Mouse (Mus musculus) forebrain, postnatal 0 days (tissue): Measurements from ENCODE around the gene Irf5. TPM values are rescaled to one million over a fixed set of nuclear protein-coding genes. Genes with fewer than 3 reads are reported as not detected.
"Not testable (repeated sequence)": the region's sequence is repeated elsewhere in the genome, so short reads cannot be mapped to it uniquely, and the experiment has no call there.

Experiments
- ATAC-seq: fragments of 200-750 bp; cut with Nextera tagmentation; 2 replicates; pipeline ENCODE4 v1.8.0; 2017; ENCODE audit warnings: mild to moderate bottlenecking, moderate library complexity
- DNase-seq: peaks from one replicate; pipeline ENCODE4 v3.0.0-alpha.2; 2015
- H3K27ac ChIP-seq: fragments of 300-500 bp; sonication (generic); 2 replicates; pipeline ENCODE4 v1.5.1; 2014; ENCODE audit warnings: low read depth, mild to moderate bottlenecking, antibody characterized with exemption, low read length, moderate library complexity, mixed read lengths
- H3K27me3 ChIP-seq: fragments of 300-500 bp; sonication (generic); 2 replicates; pipeline ENCODE4 v1.6.1; 2014; ENCODE audit warnings: mild to moderate bottlenecking, low read length, mixed read lengths; ENCODE audit not compliant: insufficient read depth
- H3K36me3 ChIP-seq: fragments of 300-500 bp; sonication (generic); 2 replicates; pipeline ENCODE4 v1.6.1; 2014; ENCODE audit warnings: mild to moderate bottlenecking, moderate library complexity; ENCODE audit not compliant: insufficient read depth
- H3K4me1 ChIP-seq: fragments of 300-500 bp; sonication (generic); 2 replicates; pipeline ENCODE4 v1.6.1; 2014; ENCODE audit warnings: antibody characterized with exemption; ENCODE audit not compliant: insufficient read depth
- H3K4me2 ChIP-seq: fragments of 300-500 bp; sonication (generic); 2 replicates; pipeline ENCODE4 v1.6.1; 2014; ENCODE audit warnings: low read depth, mild to moderate bottlenecking, moderate library complexity
- H3K4me3 ChIP-seq: fragments of 300-500 bp; sonication (generic); 2 replicates; pipeline ENCODE4 v1.5.1; 2014; ENCODE audit warnings: low read depth, low read length, mixed read lengths
- H3K9ac ChIP-seq: fragments of 300-500 bp; sonication (generic); 2 replicates; pipeline ENCODE4 v1.6.1; 2014; ENCODE audit warnings: mild to moderate bottlenecking
- H3K9me3 ChIP-seq: fragments of 300-500 bp; sonication (generic); 2 replicates; pipeline ENCODE4 v1.6.1; 2016; ENCODE audit warnings: low read length
- CTCF ChIP-seq: sonication (generic); IDR thresholded peaks from 2 replicates; pipeline ENCODE4 v1.5.1; 2016; ENCODE audit warnings: antibody characterized with exemption, control low read depth, low read depth
- WGBS: fragments of 180-500 bp; shearing (Covaris S2); extraction: QIAGEN DNeasy Blood & Tissue Kit; methylation state at CpG from one replicate; pipeline ENCODE4 v1.1.7; 2014; 5-methylcytosine and 5-hydroxymethylcytosine counted together
- polyA plus RNA-seq: library from polyadenylated mRNA; unstranded; fragments of >200 nt; fragmentation: Nextera tagmentation; extraction: Ambion mirVana; gene quantifications from 2 replicates; pipeline ENCODE4 v1.2.1, GENCODE M21; 2015
- total RNA-seq: library from RNA; depleted of rRNA; stranded (reverse); fragments of >200 nt; gene quantifications from 2 replicates; pipeline ENCODE4 v1.2.3, GENCODE M21; 2014; rRNA removed

Gene Irf5
- total and polyA plus RNA-seq, 2 experiments from 2014 or later: 1.9 to 3.9 TPM

DNA sequence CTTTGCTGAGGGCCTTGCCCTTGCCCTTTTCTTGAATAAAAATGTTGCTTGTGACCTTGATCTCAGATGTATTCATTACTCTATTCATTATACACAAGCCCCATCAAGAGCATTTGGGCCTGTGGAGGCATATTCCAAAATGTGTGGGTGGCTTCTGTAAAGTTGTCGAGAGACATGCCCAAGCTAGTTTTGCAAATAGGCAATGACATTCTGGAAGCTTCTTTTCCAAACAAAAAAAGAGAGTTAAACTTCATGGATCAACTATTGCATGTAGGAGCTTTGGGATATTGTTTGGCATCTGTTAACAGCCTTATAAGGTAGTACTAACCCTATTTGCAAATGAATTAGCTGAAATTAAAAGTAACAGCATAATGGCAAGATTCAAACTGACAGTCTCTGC, 21.7 kb downstream of the Irf5 start:
- H3K36me3 ChIP-seq: peaks cover 55% of the 10 kb centered on the region
- H3K4me3 ChIP-seq: no peak overlapping the region
- no peak overlapping the region for H3K27ac ChIP-seq
- no peak overlapping the region for H3K4me2 ChIP-seq
- no peak for TF ChIP-seq CTCF
- WGBS: 95% methylated on average over 1 of the region's 1 CpGs
- H3K4me1 ChIP-seq: no peaks in the 10 kb centered on the region
- ATAC-seq (no peak), DNase-seq (no peak)
- no peak overlapping the region for H3K9ac ChIP-seq
- no peaks in the 10 kb centered on the region for H3K9me3 ChIP-seq
- H3K27me3 ChIP-seq: no peaks in the 10 kb centered on the region

DNA sequence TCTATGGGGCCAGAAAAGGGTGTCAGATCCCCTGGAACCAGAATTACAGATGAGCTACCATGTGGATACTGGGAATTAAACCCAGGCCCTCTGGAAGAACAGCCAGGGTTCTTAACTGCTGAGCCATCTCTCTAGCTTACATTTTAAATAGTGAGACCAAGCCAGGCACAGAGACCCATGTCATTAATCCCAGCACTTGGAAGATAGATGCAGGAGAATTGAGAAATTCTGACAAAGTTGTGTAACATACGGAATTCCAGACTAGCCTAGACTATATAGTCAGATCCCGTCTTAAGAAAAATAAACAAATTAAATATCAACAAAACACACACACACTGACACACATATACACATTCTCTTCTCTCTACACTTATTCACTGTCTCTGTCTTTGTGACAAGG, 26.1 kb downstream of the Irf5 start:
- ATAC-seq (no peak), DNase-seq (no peak)
- no peaks in the 10 kb centered on the region for H3K4me1 ChIP-seq
- H3K4me3 ChIP-seq: no peak overlapping the region
- H3K27ac ChIP-seq: no peak overlapping the region
- H3K36me3 ChIP-seq: peaks cover 57% of the 10 kb centered on the region
- no peak overlapping the region for H3K4me2 ChIP-seq
- TF ChIP-seq CTCF: no peak
- no peaks in the 10 kb centered on the region for H3K27me3 ChIP-seq
- H3K9me3 ChIP-seq: no peaks in the 10 kb centered on the region
- no peak overlapping the region for H3K9ac ChIP-seq
- 96% methylated on average over 2 of the region's 2 CpGs for WGBS

DNA sequence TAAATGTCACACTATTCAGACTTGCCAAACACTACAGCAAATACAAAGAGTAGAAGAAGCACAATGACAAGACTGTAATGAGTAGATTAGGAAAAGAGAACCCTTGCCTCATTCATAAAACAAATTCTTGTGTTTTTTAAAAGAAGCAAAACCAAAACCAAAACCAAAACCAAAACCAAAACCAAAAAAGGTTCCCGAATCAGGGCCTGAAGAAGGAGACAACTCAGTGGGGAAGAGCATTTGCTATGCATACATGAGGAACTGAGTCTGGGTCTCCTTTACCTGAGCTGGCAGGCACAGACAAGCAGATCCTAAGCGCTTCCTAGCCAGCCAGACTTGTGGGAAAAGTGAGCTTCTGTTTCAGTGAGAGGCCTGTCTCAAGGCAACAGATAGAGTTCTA, 30.7 kb downstream of the Irf5 start:
- Histone ChIP-seq H3K27me3 (no peaks in the 10 kb centered on the region), H3K4me3 (no peak overlapping the region), H3K4me1 (no peaks in the 10 kb centered on the region), H3K9ac (no peak overlapping the region), H3K9me3 (no peaks in the 10 kb centered on the region), H3K27ac (no peak overlapping the region), H3K4me2 (no peak overlapping the region), H3K36me3 (peaks cover 62% of the 10 kb centered on the region)
- TF ChIP-seq CTCF: no peak
- DNase-seq (no peak), ATAC-seq (no peak)
- 93% methylated on average over 2 of the region's 2 CpGs for WGBS

DNA sequence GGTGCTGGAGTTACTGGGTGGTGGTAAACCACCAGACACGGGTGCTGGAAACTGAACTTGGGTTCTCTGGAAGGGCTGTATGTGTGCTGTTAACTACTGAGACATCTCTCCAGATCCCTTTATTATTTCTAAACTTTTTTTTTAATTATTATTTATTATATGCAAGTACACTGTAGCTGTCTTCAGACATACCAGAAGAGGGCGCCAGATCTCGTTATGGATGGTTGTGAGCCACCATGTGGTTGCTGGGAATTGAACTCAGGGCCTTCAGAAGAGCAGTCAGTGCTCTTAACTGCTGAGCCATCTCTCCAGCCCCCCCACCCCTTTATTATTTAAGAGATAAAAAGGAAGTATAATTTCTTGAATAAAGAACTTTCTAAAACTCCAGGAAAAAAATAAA, 50.0 kb downstream of the Irf5 start:
- not testable (repeated sequence) for H3K4me3 ChIP-seq, H3K4me1 ChIP-seq, H3K27me3 ChIP-seq, DNase-seq, ATAC-seq, H3K9me3 ChIP-seq, H3K4me2 ChIP-seq, H3K27ac ChIP-seq, H3K9ac ChIP-seq
- H3K36me3 ChIP-seq: peaks cover 70% of the 10 kb centered on the region
- WGBS: 95% methylated on average over 3 of the region's 3 CpGs

DNA sequence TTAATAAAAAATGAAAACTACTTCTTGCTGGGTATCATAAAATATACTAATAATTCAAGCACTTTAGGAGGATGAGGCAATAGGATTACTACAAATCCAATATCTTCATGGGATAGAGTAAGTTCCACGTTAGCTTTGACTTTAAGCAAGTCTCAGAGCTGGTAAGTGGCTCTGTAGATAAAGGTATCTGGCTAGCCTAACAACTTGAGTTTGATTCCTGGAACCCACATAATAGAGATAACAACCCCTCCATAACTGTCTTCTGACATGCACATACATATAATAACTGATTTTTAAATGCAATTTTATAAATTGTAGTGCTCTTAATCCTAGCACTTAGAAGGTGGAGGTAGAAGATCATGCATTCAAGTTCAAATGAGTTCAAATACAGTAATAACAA, 54.3 kb downstream of the Irf5 start:
- Histone ChIP-seq H3K9me3 (no peaks in the 10 kb centered on the region), H3K27ac (no peak overlapping the region), H3K36me3 (peaks cover 65% of the 10 kb centered on the region), H3K27me3 (no peaks in the 10 kb centered on the region), H3K9ac (no peak overlapping the region), H3K4me1 (no peaks in the 10 kb centered on the region), H3K4me3 (no peak overlapping the region), H3K4me2 (no peak overlapping the region)
- WGBS: 98% methylated on average over 1 of the region's 1 CpGs
- ATAC-seq (no peak), DNase-seq (no peak)
- TF ChIP-seq CTCF: no peak

DNA sequence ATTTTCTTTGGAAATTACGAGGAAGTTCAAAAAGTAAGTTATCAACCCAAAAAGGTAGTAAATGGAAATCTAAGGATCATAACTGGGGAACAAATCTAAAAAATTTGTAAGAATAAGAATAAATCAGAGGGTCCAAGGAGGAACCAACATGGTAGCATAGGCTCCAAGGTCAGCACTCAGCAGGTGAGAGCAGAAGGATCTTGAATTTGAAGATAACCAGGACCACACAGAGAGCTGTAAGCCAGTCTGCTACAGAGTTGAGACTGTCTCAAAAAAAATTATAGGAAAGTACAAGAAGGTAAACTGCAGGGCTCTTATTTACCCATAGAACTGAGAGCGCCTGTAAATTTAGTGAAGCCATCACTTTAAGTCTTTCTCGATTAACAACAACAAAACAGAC, 54.8 kb downstream of the Irf5 start:
- peaks cover 69% of the 10 kb centered on the region for H3K36me3 ChIP-seq
- 97% methylated on average over 3 of the region's 3 CpGs for WGBS

More for the DNA sequence above, 54.8 kb downstream of the Irf5 start:
- Histone ChIP-seq H3K4me1 (no peaks in the 10 kb centered on the region), H3K27ac (no peak overlapping the region), H3K9me3 (no peaks in the 10 kb centered on the region), H3K9ac (no peak overlapping the region), H3K4me3 (no peak overlapping the region), H3K27me3 (no peaks in the 10 kb centered on the region), H3K4me2 (no peak overlapping the region)
- ATAC-seq (no peak), DNase-seq (no peak)
- no peak for TF ChIP-seq CTCF

Other genes starting within 250 kb of the Irf5 start
- 0.62 TPM in 1 of 2 replicates, not detected in the other for gene Fam71f2, start 247.0 kb upstream of the Irf5 start, total RNA-seq
- gene Fam71f2, start 247.0 kb upstream of the Irf5 start, polyA plus RNA-seq: 0.64 and 0.79 TPM in 2 replicates
- not detected in 2 replicates for gene Fam71f1, start 207.5 kb upstream of the Irf5 start, total RNA-seq
- gene Fam71f1, start 207.5 kb upstream of the Irf5 start, polyA plus RNA-seq: not detected in 2 replicates
- 132 and 159 TPM in 2 replicates for gene Calu, start 178.6 kb upstream of the Irf5 start, total RNA-seq
- gene Calu, start 178.6 kb upstream of the Irf5 start, polyA plus RNA-seq: 122 and 134 TPM in 2 replicates
- 7.0 TPM in 1 of 2 replicates, not detected in the other for gene Opn1sw, start 138.2 kb upstream of the Irf5 start, total RNA-seq
- 0.45 and 0.74 TPM in 2 replicates for gene Opn1sw, start 138.2 kb upstream of the Irf5 start, polyA plus RNA-seq
- 46.6 and 56.9 TPM in 2 replicates for gene Ccdc136, start 130.3 kb upstream of the Irf5 start, total RNA-seq
- gene Ccdc136, start 130.3 kb upstream of the Irf5 start, polyA plus RNA-seq: 34.4 and 43.0 TPM in 2 replicates
- 4.3 and 7.9 TPM in 2 replicates for gene Flnc, start 93.4 kb upstream of the Irf5 start, total RNA-seq
- gene Flnc, start 93.4 kb upstream of the Irf5 start, polyA plus RNA-seq: 0.70 and 0.90 TPM in 2 replicates
- gene Atp6v1f, start 58.9 kb upstream of the Irf5 start, total RNA-seq: 279 and 344 TPM in 2 replicates
- gene Atp6v1f, start 58.9 kb upstream of the Irf5 start, polyA plus RNA-seq: 362 and 434 TPM in 2 replicates
- gene Atp6v1fnb, start 55.2 kb upstream of the Irf5 start, total RNA-seq: 0.31 and 1.7 TPM in 2 replicates
- gene Atp6v1fnb, start 55.2 kb upstream of the Irf5 start, polyA plus RNA-seq: 0.42 TPM in 1 of 2 replicates, not detected in the other
- gene Kcp, start 18.7 kb upstream of the Irf5 start, total RNA-seq: 9.8 and 31.2 TPM in 2 replicates
- gene Kcp, start 18.7 kb upstream of the Irf5 start, polyA plus RNA-seq: 5.2 and 6.7 TPM in 2 replicates
- 103 and 105 TPM in 2 replicates for gene Tnpo3, start 83.3 kb downstream of the Irf5 start, total RNA-seq
- 56.0 and 69.4 TPM in 2 replicates for gene Tnpo3, start 83.3 kb downstream of the Irf5 start, polyA plus RNA-seq
- 7.6 and 12.5 TPM in 2 replicates for gene Tspan33, start 167.6 kb downstream of the Irf5 start, total RNA-seq
- gene Tspan33, start 167.6 kb downstream of the Irf5 start, polyA plus RNA-seq: 6.8 and 9.4 TPM in 2 replicates
- 28.0 and 38.2 TPM in 2 replicates for gene Smo, start 208.9 kb downstream of the Irf5 start, total RNA-seq
- 4.4 and 8.3 TPM in 2 replicates for gene Smo, start 208.9 kb downstream of the Irf5 start, polyA plus RNA-seq
- 44.6 and 48.3 TPM in 2 replicates for gene Ahcyl2, start 241.4 kb downstream of the Irf5 start, total RNA-seq
- 9.0 and 13.6 TPM in 2 replicates for gene Ahcyl2, start 241.4 kb downstream of the Irf5 start, polyA plus RNA-seq